Mouse (Mus musculus) liver, postnatal 0 days (tissue): ENCODE data around the gene Scg3.

Experiments
- CTCF ChIP-seq: sonication (generic); IDR thresholded peaks from 2 replicates; pipeline ENCODE4 v1.5.1; 2016; ENCODE audit warnings: antibody characterized with exemption, low read depth
- EP300 ChIP-seq: IDR thresholded peaks from 2 replicates; pipeline ENCODE4 v1.6.1; 2016; ENCODE audit warnings: antibody characterized with exemption, low read depth, mild to moderate bottlenecking

DNA sequence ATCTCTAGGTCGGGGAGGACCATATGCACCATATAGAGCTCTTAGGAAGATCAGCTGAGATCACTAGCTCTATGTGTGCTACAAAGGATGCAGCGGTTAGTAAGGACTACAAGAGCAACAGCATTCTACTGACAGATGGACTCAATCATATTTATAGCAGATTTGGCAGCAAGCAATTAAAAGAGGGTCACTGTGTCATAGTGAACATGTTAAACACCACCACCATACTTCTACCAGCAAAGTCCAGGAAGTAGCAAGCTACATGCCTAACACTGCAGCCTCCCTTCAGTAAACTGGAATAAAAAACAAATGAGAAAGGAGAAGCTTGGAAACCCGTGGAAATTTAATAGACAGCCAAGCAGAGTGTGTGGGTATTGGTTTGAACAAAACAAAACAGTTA lies 67.3 kb downstream of the Scg3 start:
- TF ChIP-seq CTCF (no peak), EP300 (no peak)
